Mouse (Mus musculus) adrenal gland, adult 18-20 months (tissue): ENCODE measurements around the gene Tlnrd1. TPM values are rescaled to one million over a fixed set of nuclear protein-coding genes. Genes with fewer than 3 reads are reported as not detected.
A peak's percentile ranks its signal among the peaks of the same experiment; 100 is the strongest.
"Not testable (repeated sequence)": the region's sequence is repeated elsewhere in the genome, so short reads cannot be mapped to it uniquely, and the experiment has no call there.

Experiments
- DNase-seq, 2 experiments: peaks; one replicate each; pipeline ENCODE4 v3.0.0; 2021 to 2022; ENCODE audit warnings: low spot score in 2 of 2
- long read RNA-seq, 2 experiments: library from polyadenylated mRNA; stranded (forward); transcript quantifications; one replicate each; pipeline ENCODE4 v2.0.0; 2021
- total RNA-seq, 2 experiments: library from RNA; stranded (reverse); gene quantifications; 1 replicate in 1 of 2; 2 replicates in 1 of 2; pipeline ENCODE4 v1.2.3; 2021

The Tlnrd1 gene
- 10 to 100 TPM; 12.7 to 17.4 TPM for total RNA-seq
- long read RNA-seq, experiment 1, full-length matches to known transcripts = 43 of 43 reads
- long read RNA-seq, experiment 1, partial matches to known transcripts = 0 of 43 reads
- long read RNA-seq, experiment 1, other reads (novel, unspliced or antisense) = 0 of 43 reads
- long read RNA-seq, experiment 2, full-length matches to known transcripts = 48 of 48 reads
- long read RNA-seq, experiment 2, partial matches to known transcripts = 0 of 48 reads
- long read RNA-seq, experiment 2, other reads (novel, unspliced or antisense) = 0 of 48 reads

DNA sequence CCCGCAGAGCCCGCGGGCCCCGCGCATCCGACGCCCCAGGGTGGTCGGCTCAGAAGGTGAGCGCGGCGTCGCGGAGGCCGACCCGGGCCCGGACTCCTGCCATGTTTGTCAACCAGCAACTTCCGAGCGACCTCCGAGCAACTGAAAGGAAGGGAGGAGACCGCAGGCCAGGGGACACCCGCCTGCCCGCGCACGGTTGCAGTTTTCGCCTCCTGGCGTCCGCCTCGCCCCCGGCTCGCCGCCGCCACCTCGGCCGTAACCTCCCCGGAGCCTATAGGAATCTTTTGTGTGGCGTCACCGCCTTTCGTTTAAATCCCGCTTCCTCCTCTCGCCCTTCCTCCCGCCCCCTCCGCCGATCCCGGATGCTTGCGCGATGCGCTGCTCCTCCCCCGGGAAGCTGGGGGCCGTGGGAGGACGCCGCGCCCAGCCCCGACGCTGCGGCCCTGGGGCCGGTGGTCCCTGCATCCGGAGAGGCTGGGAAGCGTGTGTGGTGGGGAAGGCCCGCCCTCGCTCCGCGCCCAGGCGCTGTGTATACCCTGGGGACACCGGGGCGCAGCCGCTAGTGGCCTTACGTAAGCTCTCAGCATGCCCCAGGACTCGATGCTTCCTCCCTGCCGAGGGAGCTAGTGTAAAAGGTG, at the start of gene Tlnrd1, which contains the start of gene Mesd:
Gene Tlnrd1 (minus strand): TSS at position 285 of the 638 bp plus-strand sequence.
Gene Mesd (plus strand): TSS at position 446 of the 638 bp plus-strand sequence.
- DNase-seq = peak; percentile 85 to 89

DNA sequence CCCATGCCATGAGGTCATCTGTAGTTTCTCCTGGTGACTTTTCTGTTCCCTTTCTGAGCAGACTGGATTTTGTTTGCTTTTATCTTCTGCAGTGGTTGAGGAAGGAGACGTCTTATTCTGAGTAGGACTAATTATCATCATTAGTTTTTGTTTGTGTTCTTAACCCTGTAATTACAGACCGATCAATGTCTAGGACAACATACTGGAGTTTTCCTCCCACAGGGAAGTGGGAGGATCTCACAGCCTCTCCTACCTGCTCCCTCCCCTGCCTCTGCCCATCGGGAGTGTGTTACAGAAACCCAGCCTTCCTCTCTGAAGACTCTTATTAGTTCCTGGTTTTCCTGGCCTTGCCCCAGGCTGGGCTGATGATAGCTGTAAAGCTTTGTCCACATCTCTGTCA, 37.5 kb upstream of the Tlnrd1 start:
- DNase-seq = no peak

DNA sequence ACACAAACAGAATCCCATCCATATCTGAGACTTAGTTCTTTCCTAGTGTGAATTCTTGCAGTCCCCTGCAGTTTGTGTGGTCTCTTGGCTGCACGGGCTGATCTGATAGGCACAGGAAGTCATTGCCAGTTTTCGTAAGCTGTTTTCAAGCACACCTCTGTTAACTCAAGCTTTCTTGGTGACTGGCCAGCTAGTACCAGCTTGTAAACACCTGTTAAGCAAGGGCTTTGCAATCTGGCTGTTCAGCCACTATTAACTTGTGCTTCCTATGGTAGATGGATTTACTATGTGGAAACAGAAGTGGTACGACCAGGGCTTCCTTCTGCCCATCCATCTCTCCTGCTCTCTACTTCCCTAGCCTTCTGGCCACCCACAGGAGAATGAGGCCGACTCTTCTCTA, 36.1 kb upstream of the Tlnrd1 start:
- no peak for DNase-seq

- DNase-seq = peak; percentile 82 to 87
Observed at GRCm38 (mm10) chr7:83914566-83914965, 30.5 kb upstream of the Tlnrd1 start.

GRCm38 (mm10) chr7:83913995-83914394, 29.9 kb upstream of the Tlnrd1 start:
- no peak for DNase-seq

- DNase-seq = no peak
Observed at GRCm38 (mm10) chr7:83913405-83913932, 29.4 kb upstream of the Tlnrd1 start.

- DNase-seq = no peak
Observed at GRCm38 (mm10) chr7:83911909-83912308, 27.8 kb upstream of the Tlnrd1 start.

DNA sequence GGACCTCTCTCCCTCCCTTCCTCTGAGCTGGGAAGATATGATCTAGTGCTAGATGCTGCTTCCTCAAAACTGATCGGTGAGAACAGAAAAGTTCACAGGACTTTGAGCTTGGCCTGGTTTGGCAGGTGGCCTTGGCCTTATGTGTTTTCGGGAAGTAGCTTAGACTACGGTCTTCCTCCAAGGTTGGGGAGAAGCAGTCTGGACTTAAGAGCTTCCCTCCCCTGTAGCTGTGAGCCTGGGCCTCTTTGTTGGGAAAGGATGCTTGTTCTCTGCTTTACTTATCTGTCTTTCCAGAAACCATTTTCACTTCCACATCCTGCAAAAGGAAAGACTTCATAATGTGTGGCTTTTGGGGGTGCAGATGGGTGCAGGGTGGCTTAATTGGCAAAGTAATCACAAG, 20.7 kb upstream of the Tlnrd1 start:
- DNase-seq = no peak

- no peak for DNase-seq
Observed at GRCm38 (mm10) chr7:83902296-83903145, 18.4 kb upstream of the Tlnrd1 start.

- DNase-seq = no peak
Observed at GRCm38 (mm10) chr7:83901425-83901824, 17.3 kb upstream of the Tlnrd1 start.

GRCm38 (mm10) chr7:83900519-83900918, 16.4 kb upstream of the Tlnrd1 start:
- DNase-seq = no peak

DNA sequence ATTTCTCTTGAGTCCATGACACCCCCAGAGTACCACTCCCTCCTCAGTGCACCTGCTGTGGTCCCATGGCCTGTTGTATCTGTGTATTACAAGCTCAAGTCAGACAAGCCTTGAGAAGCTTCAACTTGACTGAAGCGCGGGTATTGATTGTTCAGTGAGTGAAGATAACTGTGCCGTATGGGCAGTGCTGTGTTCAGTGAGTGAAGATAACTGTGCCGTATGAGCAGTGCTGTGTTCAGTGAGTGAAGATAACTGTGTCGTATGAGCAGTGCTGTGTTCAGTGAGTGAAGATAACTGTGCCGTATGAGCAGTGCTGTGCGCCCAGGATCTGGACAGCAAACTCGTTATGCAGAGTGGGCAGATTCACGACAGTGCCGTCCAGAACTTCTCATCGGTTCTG, 14.2 kb upstream of the Tlnrd1 start:
- no peak for DNase-seq

DNA sequence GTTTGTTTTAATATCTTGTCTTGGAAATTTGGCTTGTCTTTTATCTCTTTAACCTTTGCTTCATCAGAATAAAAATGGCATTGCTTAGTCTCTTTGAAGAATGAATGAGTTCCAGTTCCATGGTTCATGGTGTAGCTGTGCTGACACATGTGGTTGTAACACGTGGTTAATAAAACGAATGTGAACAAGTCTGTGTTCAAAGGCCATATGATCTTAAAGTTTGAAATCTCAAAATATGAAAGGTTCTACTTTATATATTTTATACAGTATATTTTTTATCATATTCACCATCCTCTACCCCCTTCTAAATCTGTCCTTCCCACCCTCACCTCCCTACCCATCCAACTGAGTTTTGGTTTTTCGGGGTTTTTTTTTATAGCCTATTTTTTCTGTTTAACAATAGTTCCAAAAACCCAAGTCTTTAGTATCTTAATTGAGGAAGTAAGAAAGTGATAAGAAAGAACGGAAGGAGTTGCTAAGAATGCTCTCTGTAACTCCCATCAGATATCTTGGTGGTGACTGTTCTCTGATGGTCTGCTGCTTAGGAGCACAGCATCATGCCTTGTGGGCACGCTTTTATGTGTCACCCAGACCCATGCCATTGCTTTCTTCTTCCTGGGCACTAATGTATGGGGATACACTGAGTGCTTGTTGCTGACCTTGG, 12.1 kb upstream of the Tlnrd1 start:
- no peak for DNase-seq

DNA sequence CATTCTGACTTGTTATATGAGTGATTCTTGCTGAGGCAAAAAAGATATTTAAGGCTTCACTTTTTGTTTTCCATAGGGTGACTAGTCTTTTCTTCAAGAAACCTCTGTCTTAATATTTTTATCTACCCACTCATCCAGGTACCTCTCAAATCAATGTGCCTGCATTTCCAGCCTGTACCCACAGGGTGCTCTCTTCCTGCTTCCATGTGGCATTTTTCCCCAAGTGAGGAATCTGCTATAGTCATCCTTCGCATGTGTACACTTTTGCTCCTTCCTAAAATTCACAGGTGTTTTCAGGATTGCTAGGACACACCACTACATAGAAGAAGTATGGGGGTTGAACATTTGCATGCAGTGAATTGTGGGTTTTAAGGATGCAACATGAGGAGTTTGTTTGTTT, 10.2 kb upstream of the Tlnrd1 start:
- DNase-seq = no peak

DNA sequence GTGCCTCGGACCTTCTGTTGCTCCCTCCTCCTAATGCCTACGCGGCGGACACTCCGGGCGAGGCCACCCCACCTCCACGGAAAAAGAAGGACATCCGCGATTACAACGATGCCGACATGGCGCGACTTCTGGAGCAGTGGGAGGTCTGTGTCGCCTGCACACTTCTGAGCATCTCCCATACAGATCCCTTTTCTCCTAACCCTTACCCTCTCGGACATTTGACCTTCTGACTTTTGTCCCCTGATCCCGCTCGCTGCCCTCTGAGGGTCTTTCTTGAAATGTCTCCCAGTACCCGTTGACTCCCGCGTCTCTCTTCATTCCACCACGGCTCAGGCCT, 8.2 kb upstream of the Tlnrd1 start:
- no peak for DNase-seq

DNA sequence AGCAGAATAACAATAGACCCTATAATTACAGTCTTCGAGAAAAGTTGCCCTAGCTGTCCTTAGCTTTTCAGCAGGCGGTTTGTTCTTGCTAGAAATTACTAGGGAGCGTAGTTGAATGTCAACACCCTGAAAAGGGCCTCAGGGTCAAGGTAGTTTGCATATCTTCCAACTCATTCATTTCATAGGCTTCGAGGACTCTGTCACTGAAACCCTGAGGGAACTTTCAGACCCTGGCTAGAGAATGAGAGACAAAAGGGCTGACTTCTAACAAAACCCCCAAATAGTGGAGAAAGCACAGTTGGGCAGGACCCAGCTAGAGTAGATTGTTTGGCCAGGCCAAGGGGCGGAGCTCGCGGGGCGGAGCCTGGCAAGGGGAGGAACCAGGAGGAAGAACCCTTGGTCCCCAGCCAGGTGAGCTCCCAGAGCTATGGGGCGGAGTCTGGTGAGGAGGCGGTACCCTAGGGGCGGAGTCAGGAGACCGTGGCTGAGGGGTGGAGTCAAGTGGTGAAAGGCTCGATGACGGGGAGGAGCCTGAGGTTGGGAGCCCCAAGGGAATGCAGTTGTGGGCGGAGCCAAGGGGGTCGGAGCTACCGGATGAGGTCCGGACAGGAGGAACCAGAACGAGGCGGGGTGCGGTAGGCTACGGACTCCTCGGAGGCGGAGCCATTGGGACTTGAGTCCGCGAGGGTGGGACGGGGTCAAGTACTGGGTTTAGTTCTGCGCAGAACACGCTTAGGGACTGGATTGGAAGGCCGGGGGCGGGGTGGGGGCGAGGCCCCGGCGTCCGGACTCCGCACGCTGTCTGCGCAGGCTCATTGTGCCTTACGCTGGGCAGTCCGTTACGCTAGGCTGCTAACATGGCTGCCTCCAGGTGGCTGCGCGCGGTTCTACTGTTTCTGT, 7.6 kb upstream of the Tlnrd1 start:
- DNase-seq = peak; percentile 99

GRCm38 (mm10) chr7:83889946-83890345, 5.8 kb upstream of the Tlnrd1 start:
- not testable (repeated sequence) for DNase-seq

DNA sequence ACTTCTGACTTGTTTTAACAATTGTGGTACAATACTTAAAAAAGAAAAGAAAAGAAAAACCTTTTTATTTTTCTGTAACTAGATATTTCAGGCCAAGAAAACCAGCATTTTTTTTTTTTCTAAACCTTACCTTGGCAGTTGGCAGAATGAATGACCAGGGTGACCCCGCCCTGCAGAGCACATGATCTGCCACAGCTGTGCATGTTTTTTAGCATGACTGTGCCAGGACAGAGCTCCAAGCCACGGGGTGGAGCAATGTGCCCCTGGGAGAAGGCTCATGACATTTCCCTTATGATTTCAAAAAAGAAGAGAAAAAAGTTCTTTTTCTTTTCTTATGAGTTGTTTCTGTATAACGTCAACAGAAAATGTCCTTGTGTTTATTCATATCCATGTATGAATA, 5.3 kb upstream of the Tlnrd1 start:
- DNase-seq = peak in 1 of 2 experiments; percentile 42

GRCm38 (mm10) chr7:83886366-83887129, 2.4 kb upstream of the Tlnrd1 start:
- no peak for DNase-seq
